Mouse (Mus musculus) midbrain, postnatal 0 days (tissue): ENCODE data around the gene Usp4. TPM values are rescaled to one million over a fixed set of nuclear protein-coding genes. Genes with fewer than 3 reads are reported as not detected.
A peak's percentile ranks its signal among the peaks of the same experiment; 100 is the strongest.
"Not testable (repeated sequence)": the region's sequence is repeated elsewhere in the genome, so short reads cannot be mapped to it uniquely, and the experiment has no call there.

ENCODE experiments used
- ATAC-seq: fragments of 200-750 bp; cut with Nextera tagmentation; 2 replicates; pipeline ENCODE4 v1.8.0; 2017; ENCODE audit warnings: moderate number of reproducible peaks, mild to moderate bottlenecking, moderate TSS enrichment, moderate library complexity; ENCODE audit not compliant: low FRiP score
- DNase-seq: peaks from one replicate; pipeline ENCODE4 v3.0.0-alpha.2; 2015; ENCODE audit warnings: low spot score
- H3K27ac ChIP-seq: fragments of 300-500 bp; sonication (generic); 2 replicates; pipeline ENCODE4 v1.5.1; 2014; ENCODE audit warnings: low read depth, mild to moderate bottlenecking, low read length, mixed read lengths
- H3K27me3 ChIP-seq: fragments of 300-500 bp; sonication (generic); 2 replicates; pipeline ENCODE4 v1.6.1; 2014; ENCODE audit warnings: low read length, control low read depth, mixed read lengths; ENCODE audit not compliant: insufficient read depth
- H3K36me3 ChIP-seq: fragments of 300-500 bp; sonication (generic); 2 replicates; pipeline ENCODE4 v1.6.1; 2014; ENCODE audit warnings: low read length, control low read depth, mixed read lengths; ENCODE audit not compliant: insufficient read depth
- H3K4me1 ChIP-seq: fragments of 300-500 bp; sonication (generic); 2 replicates; pipeline ENCODE4 v1.6.1; 2014; ENCODE audit warnings: mild to moderate bottlenecking, control low read depth, antibody characterized with exemption, low read length, mixed read lengths; ENCODE audit not compliant: insufficient read depth
- H3K4me2 ChIP-seq: fragments of 300-500 bp; sonication (generic); 2 replicates; pipeline ENCODE4 v1.6.1; 2014; ENCODE audit warnings: low read depth, mild to moderate bottlenecking, low read length, mixed read lengths; ENCODE audit not compliant: poor library complexity, severe bottlenecking
- H3K4me3 ChIP-seq: fragments of 300-500 bp; sonication (generic); 2 replicates; pipeline ENCODE4 v1.5.1; 2014; ENCODE audit warnings: low read depth, mild to moderate bottlenecking, low read length, moderate library complexity
- H3K9ac ChIP-seq: fragments of 300-500 bp; sonication (generic); replicated peaks from 2 replicates; pipeline ENCODE4 v1.6.1; 2014; ENCODE audit warnings: mild to moderate bottlenecking, low read length, moderate library complexity, mixed read lengths; ENCODE audit not compliant: poor library complexity, severe bottlenecking
- H3K9me3 ChIP-seq: fragments of 300-500 bp; sonication (generic); 2 replicates; pipeline ENCODE4 v1.6.1; 2016; ENCODE audit warnings: low read length, control low read depth
- CTCF ChIP-seq: IDR thresholded peaks from 2 replicates; pipeline ENCODE4 v1.5.1; 2016; ENCODE audit warnings: antibody characterized with exemption, mild to moderate bottlenecking
- WGBS: fragments of 180-500 bp; shearing (Covaris S2); extraction: QIAGEN DNeasy Blood & Tissue Kit; methylation state at CpG from one replicate; pipeline ENCODE4 v1.1.7; 2014; 5-methylcytosine and 5-hydroxymethylcytosine counted together
- polyA plus RNA-seq: library from polyadenylated mRNA; unstranded; fragments of >200 nt; fragmentation: Nextera tagmentation; extraction: Ambion mirVana; gene quantifications from 2 replicates; pipeline ENCODE4 v1.2.1, GENCODE M21; 2015
- total RNA-seq: library from RNA; depleted of rRNA; stranded (reverse); fragments of >200 nt; gene quantifications from 2 replicates; pipeline ENCODE4 v1.2.3, GENCODE M21; 2014

Usp4 gene
- total and polyA plus RNA-seq, 2 experiments from 2014 or later, result 106 to 114 TPM

DNA sequence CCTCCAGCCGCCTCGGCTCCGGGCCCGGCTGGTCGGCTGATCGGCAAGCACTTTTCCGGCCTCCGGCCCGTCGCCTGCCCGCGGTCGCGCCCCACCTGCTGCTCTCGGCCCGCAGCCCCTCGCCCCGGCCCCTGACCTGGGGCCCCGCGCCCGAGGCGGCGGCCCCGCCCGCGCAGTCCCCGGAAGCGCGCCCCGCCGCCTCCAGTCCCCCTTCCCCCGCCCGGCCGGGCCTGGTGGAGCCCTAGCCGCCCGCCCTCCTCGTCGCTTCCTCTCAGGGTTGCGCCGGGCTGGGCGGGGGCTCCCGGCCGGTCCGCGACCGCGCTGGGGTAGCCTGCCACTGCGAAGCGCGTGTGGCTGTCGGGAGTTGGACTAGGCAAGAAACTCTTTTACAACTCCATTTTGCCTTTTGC, 41.1 kb upstream of the Usp4 start:
- 2% methylated on average over 25 of the region's 51 CpGs for WGBS
- Histone ChIP-seq H3K4me3 (peak overlapping the region; percentile 95), H3K9ac (peak overlapping the region; percentile 95), H3K9me3 (no peaks in the 10 kb centered on the region), H3K27ac (peak overlapping the region; percentile 95), H3K36me3 (peaks cover 15% of the 10 kb centered on the region), H3K4me1 (peaks cover 14% of the 10 kb centered on the region), H3K4me2 (peak overlapping the region; percentile 55), H3K27me3 (no peaks in the 10 kb centered on the region)
- no peak for TF ChIP-seq CTCF
- peak; percentile 65 for ATAC-seq
- peak; percentile 72 for DNase-seq

DNA sequence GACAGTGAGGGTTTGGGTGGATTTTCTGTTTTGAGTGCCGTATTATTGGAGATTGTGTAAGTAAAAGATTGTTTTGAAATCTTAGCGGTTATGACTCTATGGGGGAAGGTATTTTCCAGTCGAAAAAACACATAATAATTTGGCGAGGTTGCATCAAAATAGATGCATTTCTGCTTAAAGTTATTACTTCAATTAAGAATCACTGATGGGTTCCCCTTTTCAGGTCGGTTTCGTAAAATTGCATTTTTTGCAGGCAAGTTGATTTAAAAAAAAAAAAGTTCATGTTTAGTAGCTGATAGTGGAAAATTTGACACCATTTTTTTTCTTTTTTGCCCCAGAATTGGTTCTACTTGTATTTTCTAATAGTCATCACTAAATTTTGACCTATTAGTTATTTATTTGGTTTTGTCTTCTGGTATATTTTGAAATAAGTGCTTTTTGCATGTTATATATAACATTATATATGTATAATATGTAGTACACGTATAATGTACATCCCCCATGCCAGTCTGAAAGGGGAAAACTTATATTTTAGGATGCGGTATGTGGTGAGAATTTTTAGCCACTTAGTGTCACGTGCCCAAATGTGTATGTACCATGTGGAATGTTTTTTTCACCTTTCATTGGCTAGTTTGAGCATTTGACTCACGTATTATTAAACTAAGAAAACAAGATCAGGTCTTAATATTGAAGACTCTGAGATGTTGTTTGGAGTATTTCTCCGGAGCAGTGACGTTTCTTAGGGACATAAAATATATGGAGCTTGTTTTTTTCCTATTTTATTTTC, 40.4 kb upstream of the Usp4 start:
- 19% methylated on average over 12 of the region's 12 CpGs for WGBS
- peak overlapping the region; percentile 95 for H3K27ac ChIP-seq
- peaks cover 15% of the 10 kb centered on the region for H3K36me3 ChIP-seq
- H3K4me2 ChIP-seq, result peak overlapping the region; percentile 55
- DNase-seq (no peak), ATAC-seq (no peak)
- peak overlapping the region; percentile 95 for H3K9ac ChIP-seq
- H3K4me1 ChIP-seq, result peaks cover 14% of the 10 kb centered on the region
- H3K4me3 ChIP-seq, result peak overlapping the region; percentile 95
- H3K27me3 ChIP-seq, result no peaks in the 10 kb centered on the region
- no peak for TF ChIP-seq CTCF
- H3K9me3 ChIP-seq, result no peaks in the 10 kb centered on the region

DNA sequence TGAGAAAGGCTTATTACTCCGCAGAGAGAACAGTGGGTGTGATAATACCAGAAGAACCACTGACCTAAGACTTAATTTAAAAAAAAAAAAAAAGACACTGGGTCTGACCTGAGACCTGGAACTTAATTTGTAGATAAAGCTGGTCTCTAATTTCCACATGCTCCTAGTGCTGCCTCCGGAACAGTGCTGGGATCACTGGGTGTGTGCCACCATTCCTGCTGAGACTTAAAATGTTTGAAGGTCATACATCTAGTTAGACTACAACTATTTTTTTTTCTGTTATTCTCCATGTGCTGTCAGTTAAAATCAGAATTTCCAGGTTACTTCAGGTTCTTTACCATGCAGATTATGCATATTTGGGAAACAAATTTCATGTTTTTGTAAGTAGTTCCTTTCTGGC, 39.5 kb upstream of the Usp4 start:
- Histone ChIP-seq H3K4me2 (peak overlapping the region; percentile 55), H3K27me3 (no peaks in the 10 kb centered on the region), H3K27ac (no peak overlapping the region), H3K4me1 (peaks cover 14% of the 10 kb centered on the region), H3K9ac (0 out of 2 replicates have a peak overlapping the region, but pooled peaks have one; percentile 19), H3K36me3 (peaks cover 8% of the 10 kb centered on the region), H3K4me3 (peak overlapping the region; percentile 95), H3K9me3 (no peaks in the 10 kb centered on the region)
- 36% methylated on average over 2 of the region's 2 CpGs for WGBS
- ATAC-seq (no peak), DNase-seq (no peak)
- TF ChIP-seq CTCF, result no peak

DNA sequence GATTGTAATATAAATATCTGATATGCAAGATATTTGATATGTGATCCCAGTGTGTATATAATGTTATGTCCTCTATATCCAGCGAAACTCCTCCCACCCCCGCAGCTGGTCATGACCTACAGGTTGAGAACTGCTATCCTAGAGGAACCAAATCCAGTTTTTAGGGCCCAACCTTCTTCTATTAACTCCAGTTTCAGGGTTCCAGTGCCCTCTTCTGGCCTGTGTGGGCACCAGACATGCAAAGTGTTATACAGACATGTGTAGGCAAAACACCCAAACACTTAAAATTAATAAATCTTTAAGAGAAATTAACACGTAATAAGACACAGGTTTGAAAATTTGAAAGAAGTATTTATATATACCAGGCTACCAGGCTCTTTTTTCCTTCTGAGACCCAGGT, 30.1 kb upstream of the Usp4 start:
- Histone ChIP-seq H3K27ac (no peak overlapping the region), H3K36me3 (no peaks in the 10 kb centered on the region), H3K9me3 (no peaks in the 10 kb centered on the region), H3K4me3 (no peak overlapping the region), H3K9ac (no peak overlapping the region), H3K27me3 (no peaks in the 10 kb centered on the region), H3K4me1 (no peaks in the 10 kb centered on the region), H3K4me2 (no peak overlapping the region)
- peak; percentile 44 for TF ChIP-seq CTCF
- 96% methylated on average over 3 of the region's 3 CpGs for WGBS
- no peak for DNase-seq
- no peak for ATAC-seq

DNA sequence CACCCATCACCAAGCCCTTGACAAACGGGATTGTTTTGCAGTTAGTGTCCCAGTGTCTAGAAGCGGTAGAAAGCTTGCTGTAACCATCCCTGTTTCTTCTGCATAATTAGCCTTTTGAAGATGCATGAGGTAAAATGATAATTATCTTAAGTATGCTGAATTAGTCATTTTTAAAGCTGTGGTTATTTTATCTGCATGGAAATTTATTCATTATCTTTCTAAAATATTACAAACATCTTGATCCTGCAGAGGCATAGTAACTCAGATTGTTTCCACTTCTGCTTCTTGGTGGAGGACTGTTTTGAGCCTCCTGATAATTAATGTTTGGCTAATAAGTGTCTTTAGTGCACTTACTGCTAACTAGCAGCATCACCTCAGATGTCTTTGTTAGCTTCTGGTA, 29.2 kb upstream of the Usp4 start:
- WGBS, result 75% methylated on average over 2 of the region's 2 CpGs
- Histone ChIP-seq H3K9ac (no peak overlapping the region), H3K9me3 (no peaks in the 10 kb centered on the region), H3K4me1 (no peaks in the 10 kb centered on the region), H3K36me3 (no peaks in the 10 kb centered on the region), H3K27me3 (no peaks in the 10 kb centered on the region), H3K27ac (no peak overlapping the region), H3K4me2 (no peak overlapping the region), H3K4me3 (no peak overlapping the region)
- ATAC-seq (no peak), DNase-seq (no peak)
- TF ChIP-seq CTCF, result no peak

DNA sequence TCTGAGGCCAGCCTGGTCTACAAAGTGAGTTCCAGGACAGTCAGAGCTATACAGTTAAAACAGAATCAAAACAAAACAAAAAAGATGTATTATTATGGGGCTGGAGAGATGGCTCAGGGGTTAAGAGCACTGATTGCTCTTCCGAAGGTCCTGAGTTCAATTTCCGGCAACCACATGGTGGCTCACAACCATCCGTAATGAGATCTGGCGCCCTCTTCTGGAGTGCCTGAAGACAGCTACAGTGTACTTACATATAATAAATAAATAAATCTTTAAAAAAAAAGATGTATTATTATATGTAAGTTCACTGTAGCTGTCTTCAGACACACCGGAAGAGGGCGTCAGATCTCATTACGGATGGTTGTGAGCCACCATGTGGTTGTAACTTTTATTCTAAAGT, 25.6 kb upstream of the Usp4 start:
- not testable (repeated sequence) for H3K36me3 ChIP-seq

More for the DNA sequence above, 25.6 kb upstream of the Usp4 start:
- H3K27me3 ChIP-seq, H3K4me3 ChIP-seq, H3K9ac ChIP-seq, H3K27ac ChIP-seq, H3K4me1 ChIP-seq, H3K9me3 ChIP-seq, DNase-seq, ATAC-seq, H3K4me2 ChIP-seq: not testable (repeated sequence)
- WGBS, result 95% methylated on average over 7 of the region's 7 CpGs
